Mouse (Mus musculus): ENCODE measurements around the gene Ttc19. TPM values are rescaled to one million over a fixed set of nuclear protein-coding genes. Genes with fewer than 3 reads are reported as not detected.
"Not testable (repeated sequence)": the region's sequence is repeated elsewhere in the genome, so short reads cannot be mapped to it uniquely, and the experiment has no call there.

Gene Ttc19
- polyA plus RNA-seq, 1 experiment from 2014 or later, result 21.1 TPM

GRCm38 (mm10) chr11:62366879-62367278, 85.6 kb downstream of the Ttc19 start:
- Histone ChIP-seq H3K27me3 (no peaks in the 10 kb centered on the region), H3K9ac (no peak overlapping the region), H3K36me3 (peaks cover 75% of the 10 kb centered on the region), H3K4me1 (no peaks in the 10 kb centered on the region), H3K9me3 (replicated peaks) (no peaks in the 10 kb centered on the region), H3K27ac (no peak overlapping the region), H3K4me2 (no peak overlapping the region), H3K4me3 (replicated peaks) (no peak overlapping the region)
- ATAC-seq (replicated peaks; ENCODE audit: low FRiP score), result no peak
- 93% methylated on average over 6 of the region's 6 CpGs for WGBS

- H3K4me2 ChIP-seq, result no peak overlapping the region
- no peak overlapping the region for H3K27ac ChIP-seq
- H3K9ac ChIP-seq, result no peak overlapping the region
- H3K4me3 ChIP-seq (replicated peaks), result no peak overlapping the region
- H3K36me3 ChIP-seq, result peaks cover 73% of the 10 kb centered on the region
- H3K4me1 ChIP-seq, result no peaks in the 10 kb centered on the region
- ATAC-seq (replicated peaks; ENCODE audit: low FRiP score), result no peak
- no peaks in the 10 kb centered on the region for H3K27me3 ChIP-seq
- H3K9me3 ChIP-seq (replicated peaks), result no peaks in the 10 kb centered on the region
These were observed 88.7 kb downstream of the Ttc19 start for GRCm38 (mm10) chr11:62369924-62370323.

- H3K9me3 ChIP-seq (replicated peaks), result no peaks in the 10 kb centered on the region
- no peak overlapping the region for H3K27ac ChIP-seq
- no peak overlapping the region for H3K9ac ChIP-seq
- no peak for ATAC-seq (replicated peaks; ENCODE audit: low FRiP score)
- no peaks in the 10 kb centered on the region for H3K27me3 ChIP-seq
- H3K36me3 ChIP-seq, result peaks cover 74% of the 10 kb centered on the region
- H3K4me2 ChIP-seq, result no peak overlapping the region
- 88% methylated on average over 2 of the region's 2 CpGs for WGBS
- no peaks in the 10 kb centered on the region for H3K4me1 ChIP-seq
- H3K4me3 ChIP-seq (replicated peaks), result no peak overlapping the region
These were observed 90.5 kb downstream of the Ttc19 start for GRCm38 (mm10) chr11:62371776-62372175.

GRCm38 (mm10) chr11:62377202-62377851, 96.1 kb downstream of the Ttc19 start:
- not testable (repeated sequence) for H3K27me3 ChIP-seq; H3K4me3 ChIP-seq (replicated peaks); ATAC-seq (replicated peaks; ENCODE audit: low FRiP score); H3K9ac ChIP-seq; H3K27ac ChIP-seq; H3K4me2 ChIP-seq; H3K9me3 ChIP-seq (replicated peaks); H3K4me1 ChIP-seq
- 87% methylated on average over 6 of the region's 6 CpGs for WGBS
- peaks cover 72% of the 10 kb centered on the region for H3K36me3 ChIP-seq

Other genes with a start within 250 kb of the Ttc19 start
- gene Adora2b, start 32.5 kb upstream of the Ttc19 start, polyA plus RNA-seq (2015; fragmentation: Nextera tagmentation; extraction: Ambion mirVana), result 3.3 and 4.0 TPM in 2 replicates
- 21.4 and 22.3 TPM in 2 replicates for gene Zswim7, start 98 bp upstream of the Ttc19 start, polyA plus RNA-seq (2015; fragmentation: Nextera tagmentation; extraction: Ambion mirVana)
- 11.9 and 12.4 TPM in 2 replicates for gene Pigl, start 177.0 kb downstream of the Ttc19 start, polyA plus RNA-seq (2015; fragmentation: Nextera tagmentation; extraction: Ambion mirVana)
- 168 and 172 TPM in 2 replicates for gene Ncor1, start 177.1 kb downstream of the Ttc19 start, polyA plus RNA-seq (2015; fragmentation: Nextera tagmentation; extraction: Ambion mirVana)

Data from kidney, embryonic 15.5 days (tissue).